Mouse (Mus musculus): ENCODE results near the gene Cog4.

DNA sequence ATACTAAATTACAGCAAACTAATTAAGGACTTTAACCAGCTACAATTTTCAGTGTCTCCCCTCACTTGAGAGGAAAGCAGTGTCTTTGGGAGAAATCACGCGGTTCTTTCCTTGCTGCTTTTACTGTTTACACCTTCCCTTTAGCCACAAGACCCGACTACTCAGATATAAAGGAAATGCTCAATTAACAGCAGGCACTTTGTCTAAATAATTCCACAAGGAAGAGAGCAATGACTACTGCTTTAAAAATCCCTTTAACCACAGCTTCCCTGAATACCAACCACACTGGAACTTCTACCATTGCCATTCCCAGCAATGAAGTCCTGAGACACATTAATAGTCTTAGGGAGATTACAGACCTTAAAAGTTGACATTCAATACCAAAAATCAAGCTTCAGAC, 17.9 kb upstream of the Cog4 start:
- no peak for TF ChIP-seq POLR2A (IDR thresholded peaks at IDR 0.05; ENCODE audit: borderline replicate concordance, extremely low read depth, insufficient read depth, insufficient read length, poor library complexity, severe bottlenecking)
- TF ChIP-seq CTCF (IDR thresholded peaks at IDR 0.05; ENCODE audit: borderline replicate concordance, extremely low read depth, insufficient read depth, insufficient read length) = no peak

All from brain, embryonic 14.5 days (tissue).